Mouse (Mus musculus): ENCODE data around the gene Tex52. TPM values are rescaled to one million over a fixed set of nuclear protein-coding genes. Genes with fewer than 3 reads are reported as not detected.
A peak's percentile ranks its signal among the peaks of the same experiment; 100 is the strongest.
"Not testable (repeated sequence)": the region's sequence is repeated elsewhere in the genome, so short reads cannot be mapped to it uniquely, and the experiment has no call there.

The Tex52 gene
- polyA plus RNA-seq, 1 experiment from 2014 or later: not detected

DNA sequence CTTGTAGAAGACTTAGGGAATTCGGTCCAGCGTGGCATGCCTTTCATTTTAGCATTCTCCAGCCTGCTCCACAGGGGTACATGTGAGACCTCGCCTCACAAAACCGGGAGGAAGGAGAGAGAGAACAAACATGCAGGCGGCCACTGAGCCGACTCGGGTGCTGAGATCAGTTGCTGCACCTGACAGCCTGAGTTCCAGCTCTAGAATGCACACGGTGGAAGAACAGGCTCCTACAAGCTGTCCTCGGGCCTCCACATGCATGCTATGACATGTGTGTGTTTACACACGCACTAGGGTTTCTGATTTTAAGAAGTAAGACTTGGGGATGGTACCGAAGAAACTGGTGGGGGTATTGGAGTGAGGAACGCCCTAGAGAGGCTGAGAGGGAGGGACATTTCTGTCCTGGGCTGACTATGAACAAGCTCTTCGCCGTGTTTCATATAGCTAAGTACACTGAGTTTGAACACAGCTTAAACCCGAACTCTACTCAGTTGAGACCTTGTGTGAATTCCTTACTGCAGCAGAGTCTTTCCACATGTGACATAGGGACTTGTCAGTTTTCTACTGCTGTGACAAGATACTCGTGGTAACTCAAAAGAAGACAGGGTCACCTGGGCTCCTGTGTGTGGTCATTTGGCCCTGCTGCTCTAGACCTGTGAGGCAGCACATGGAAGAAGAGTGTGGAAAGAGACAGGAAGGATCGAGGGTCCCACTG is 1.3 kb downstream of the Tex52 start:
- Histone ChIP-seq H3K27me3 (replicated peaks; ENCODE audit: control insufficient read depth, insufficient read depth, low read length) (no peaks in the 10 kb centered on the region), H3K27ac (ENCODE audit: low read length) (no peak overlapping the region), H3K36me3 (ENCODE audit: control insufficient read depth, insufficient read depth, low read length) (peaks cover 19% of the 10 kb centered on the region), H3K9me3 (ENCODE audit: control insufficient read depth, low read length) (no peaks in the 10 kb centered on the region), H3K4me3 (ENCODE audit: low read length) (no peak overlapping the region), H3K4me1 (ENCODE audit: control insufficient read depth, insufficient read depth, low read length) (no peaks in the 10 kb centered on the region), H3K4me2 (ENCODE audit: low read depth, low read length) (no peak overlapping the region), H3K9ac (ENCODE audit: low read depth, low read length) (no peak overlapping the region)
- no peak for ATAC-seq
- WGBS: 89% methylated on average over 17 of the region's 17 CpGs

DNA sequence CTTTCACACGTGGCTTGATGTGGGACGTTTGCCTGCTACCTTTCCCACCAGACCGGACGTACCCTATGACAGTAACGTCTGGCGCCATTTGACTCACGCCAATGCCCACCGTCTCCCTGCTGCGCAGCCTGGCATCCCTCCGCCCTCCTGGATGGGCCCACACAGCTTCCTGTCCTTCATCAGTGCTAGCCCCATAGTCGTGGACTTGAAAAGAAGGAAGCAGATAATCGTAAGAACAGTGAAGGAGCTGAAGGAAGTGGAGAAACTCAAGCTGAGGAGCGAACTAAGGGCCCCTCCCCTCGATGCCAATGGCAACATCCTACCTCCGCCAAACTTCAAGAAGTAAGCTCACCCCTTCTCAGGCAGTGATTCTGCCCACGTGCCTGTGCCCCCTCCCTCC is 4.4 kb downstream of the Tex52 start:
- ATAC-seq: no peak
- Histone ChIP-seq H3K4me3 (ENCODE audit: low read length) (no peak overlapping the region), H3K27me3 (replicated peaks; ENCODE audit: control insufficient read depth, insufficient read depth, low read length) (no peaks in the 10 kb centered on the region), H3K9ac (ENCODE audit: low read depth, low read length) (no peak overlapping the region), H3K4me1 (ENCODE audit: control insufficient read depth, insufficient read depth, low read length) (no peaks in the 10 kb centered on the region), H3K27ac (ENCODE audit: low read length) (no peak overlapping the region), H3K9me3 (ENCODE audit: control insufficient read depth, low read length) (no peaks in the 10 kb centered on the region), H3K36me3 (ENCODE audit: control insufficient read depth, insufficient read depth, low read length) (no peaks in the 10 kb centered on the region; the same call in 1 of the 2 replicates), H3K4me2 (ENCODE audit: low read depth, low read length) (no peak overlapping the region)
- WGBS: 83% methylated on average over 16 of the region's 16 CpGs

- not testable (repeated sequence) for H3K9me3 ChIP-seq (ENCODE audit: control insufficient read depth, low read length); H3K4me3 ChIP-seq (ENCODE audit: low read length); H3K9ac ChIP-seq (ENCODE audit: low read depth, low read length); H3K27me3 ChIP-seq (replicated peaks; ENCODE audit: control insufficient read depth, insufficient read depth, low read length); H3K4me2 ChIP-seq (ENCODE audit: low read depth, low read length); ATAC-seq; H3K27ac ChIP-seq (ENCODE audit: low read length); H3K4me1 ChIP-seq (ENCODE audit: control insufficient read depth, insufficient read depth, low read length); H3K36me3 ChIP-seq (ENCODE audit: control insufficient read depth, insufficient read depth, low read length)
- WGBS: 69% methylated on average over 1 of the region's 1 CpGs
Observed at GRCm38 (mm10) chr6:128380594-128381167, 5.4 kb downstream of the Tex52 start.

- ATAC-seq: no peak
- H3K36me3 ChIP-seq (ENCODE audit: control insufficient read depth, insufficient read depth, low read length): no peaks in the 10 kb centered on the region
- 65% methylated on average over 3 of the region's 3 CpGs for WGBS
- no peak overlapping the region for H3K4me3 ChIP-seq (ENCODE audit: low read length)
- no peaks in the 10 kb centered on the region for H3K4me1 ChIP-seq (ENCODE audit: control insufficient read depth, insufficient read depth, low read length)
- no peak overlapping the region for H3K27ac ChIP-seq (ENCODE audit: low read length)
- H3K9ac ChIP-seq (ENCODE audit: low read depth, low read length): no peak overlapping the region
- no peaks in the 10 kb centered on the region for H3K9me3 ChIP-seq (ENCODE audit: control insufficient read depth, low read length)
- H3K4me2 ChIP-seq (ENCODE audit: low read depth, low read length): no peak overlapping the region
- H3K27me3 ChIP-seq (replicated peaks; ENCODE audit: control insufficient read depth, insufficient read depth, low read length): no peaks in the 10 kb centered on the region
Observed at GRCm38 (mm10) chr6:128381254-128381653, 6.0 kb downstream of the Tex52 start.

GRCm38 (mm10) chr6:128383752-128384151 is 8.5 kb downstream of the Tex52 start:
- Histone ChIP-seq H3K9me3 (ENCODE audit: control insufficient read depth, low read length) (no peaks in the 10 kb centered on the region), H3K27me3 (replicated peaks; ENCODE audit: control insufficient read depth, insufficient read depth, low read length) (no peaks in the 10 kb centered on the region), H3K9ac (ENCODE audit: low read depth, low read length) (no peak overlapping the region), H3K4me3 (ENCODE audit: low read length) (no peak overlapping the region), H3K4me1 (ENCODE audit: control insufficient read depth, insufficient read depth, low read length) (peaks cover under 1% of the 10 kb centered on the region; the same call in 1 of the 2 replicates), H3K27ac (ENCODE audit: low read length) (no peak overlapping the region), H3K4me2 (ENCODE audit: low read depth, low read length) (no peak overlapping the region), H3K36me3 (ENCODE audit: control insufficient read depth, insufficient read depth, low read length) (no peaks in the 10 kb centered on the region)
- ATAC-seq: no peak
- WGBS: 78% methylated on average over 7 of the region's 7 CpGs

DNA sequence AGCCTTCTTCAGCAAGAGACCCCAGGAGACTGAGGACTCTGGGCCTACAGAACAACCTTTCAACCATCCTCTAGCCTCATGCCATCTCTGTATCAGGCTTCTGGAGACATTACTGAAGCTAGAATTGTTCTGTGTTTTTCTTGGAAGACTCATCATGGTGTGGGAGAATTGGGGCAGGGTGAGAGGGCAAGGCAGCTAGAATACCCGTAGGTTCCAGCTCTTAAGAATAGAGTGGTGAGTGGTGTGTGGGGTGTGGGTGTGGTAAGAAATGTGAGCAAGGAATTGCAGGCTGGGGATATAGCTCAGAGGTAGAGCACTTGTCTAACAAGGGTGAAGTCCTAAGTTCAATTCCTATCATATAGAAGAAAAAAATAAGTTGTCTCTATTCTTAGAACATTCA is 9.8 kb downstream of the Tex52 start:
- 69% methylated on average over 1 of the region's 1 CpGs for WGBS
- peak; percentile 47; the same call in 1 of the 2 replicates for ATAC-seq
- Histone ChIP-seq H3K27me3 (replicated peaks; ENCODE audit: control insufficient read depth, insufficient read depth, low read length) (no peaks in the 10 kb centered on the region), H3K9me3 (ENCODE audit: control insufficient read depth, low read length) (no peaks in the 10 kb centered on the region), H3K4me3 (ENCODE audit: low read length) (no peak overlapping the region), H3K4me1 (ENCODE audit: control insufficient read depth, insufficient read depth, low read length) (peaks cover 4% of the 10 kb centered on the region; the same call in 1 of the 2 replicates), H3K27ac (ENCODE audit: low read length) (no peak overlapping the region), H3K9ac (ENCODE audit: low read depth, low read length) (no peak overlapping the region), H3K36me3 (ENCODE audit: control insufficient read depth, insufficient read depth, low read length) (no peaks in the 10 kb centered on the region), H3K4me2 (ENCODE audit: low read depth, low read length) (no peak overlapping the region)

- 0 out of 2 replicates have a peak overlapping the region, but pooled peaks have one; percentile 48 for H3K9ac ChIP-seq (ENCODE audit: low read depth, low read length)
- H3K27me3 ChIP-seq (replicated peaks; ENCODE audit: control insufficient read depth, insufficient read depth, low read length): no peaks in the 10 kb centered on the region
- peak overlapping the region; percentile 72; the same call in 1 of the 2 replicates for H3K27ac ChIP-seq (ENCODE audit: low read length)
- H3K4me1 ChIP-seq (ENCODE audit: control insufficient read depth, insufficient read depth, low read length): peaks cover 4% of the 10 kb centered on the region; the same call in 1 of the 2 replicates
- 73% methylated on average over 1 of the region's 1 CpGs for WGBS
- no peak overlapping the region for H3K4me3 ChIP-seq (ENCODE audit: low read length)
- H3K4me2 ChIP-seq (ENCODE audit: low read depth, low read length): no peak overlapping the region; the same call in 1 of the 2 replicates
- no peaks in the 10 kb centered on the region for H3K36me3 ChIP-seq (ENCODE audit: control insufficient read depth, insufficient read depth, low read length)
- ATAC-seq: peak; percentile 86
- no peaks in the 10 kb centered on the region for H3K9me3 ChIP-seq (ENCODE audit: control insufficient read depth, low read length)
Observed at GRCm38 (mm10) chr6:128389185-128389584, 13.9 kb downstream of the Tex52 start.

- no peak overlapping the region for H3K4me2 ChIP-seq (ENCODE audit: low read depth, low read length)
- WGBS: 29% methylated on average over 1 of the region's 1 CpGs
- no peak for ATAC-seq
Observed at GRCm38 (mm10) chr6:128390683-128391082, 15.4 kb downstream of the Tex52 start.

DNA sequence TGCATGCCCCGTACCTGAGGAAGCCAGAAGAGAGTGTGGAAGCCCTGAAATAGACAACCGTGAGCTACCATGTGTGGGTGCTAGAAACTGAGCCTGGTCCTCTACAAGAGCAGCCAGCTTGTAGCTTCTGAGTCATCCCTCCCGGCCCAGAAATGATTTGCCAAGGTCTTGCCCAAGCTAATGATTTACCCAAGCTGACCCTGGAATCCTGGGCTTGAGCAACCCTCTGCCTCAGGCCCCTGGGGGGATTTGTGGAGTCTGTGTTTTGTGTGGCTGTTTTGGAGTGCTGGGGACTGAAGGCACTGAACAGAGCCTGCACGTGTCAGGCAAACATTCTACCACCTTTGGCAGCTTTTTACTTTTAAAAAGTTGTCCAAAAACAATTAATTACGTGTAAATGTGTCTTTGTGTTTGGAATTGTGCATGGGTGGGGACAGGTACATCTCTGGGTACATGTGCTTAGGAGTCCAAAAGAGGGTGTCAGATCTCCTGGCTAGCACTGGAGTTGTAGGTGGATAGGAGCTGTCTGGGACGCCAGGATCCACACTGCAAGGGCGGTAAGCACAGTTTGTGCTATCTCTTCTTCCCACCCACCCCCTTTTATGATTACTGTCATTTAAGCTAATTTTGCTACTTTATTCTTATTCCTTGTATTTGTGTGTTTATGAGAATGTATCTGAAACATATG is 22.5 kb downstream of the Tex52 start:
- Histone ChIP-seq H3K27ac (ENCODE audit: low read length) (no peak overlapping the region), H3K9ac (ENCODE audit: low read depth, low read length) (0 out of 2 replicates have a peak overlapping the region, but pooled peaks have one; percentile 3), H3K4me3 (ENCODE audit: low read length) (no peak overlapping the region), H3K9me3 (ENCODE audit: control insufficient read depth, low read length) (no peaks in the 10 kb centered on the region), H3K4me1 (ENCODE audit: control insufficient read depth, insufficient read depth, low read length) (peaks cover 8% of the 10 kb centered on the region), H3K4me2 (ENCODE audit: low read depth, low read length) (no peak overlapping the region), H3K27me3 (replicated peaks; ENCODE audit: control insufficient read depth, insufficient read depth, low read length) (no peaks in the 10 kb centered on the region), H3K36me3 (ENCODE audit: control insufficient read depth, insufficient read depth, low read length) (no peaks in the 10 kb centered on the region)
- ATAC-seq: peak; percentile 77
- 58% methylated on average over 7 of the region's 7 CpGs for WGBS

More at GRCm38 (mm10) chr6:128390683-128391082, 15.4 kb downstream of the Tex52 start:
- Histone ChIP-seq H3K4me1 (ENCODE audit: control insufficient read depth, insufficient read depth, low read length) (peaks cover 4% of the 10 kb centered on the region; the same call in 1 of the 2 replicates), H3K27me3 (replicated peaks; ENCODE audit: control insufficient read depth, insufficient read depth, low read length) (no peaks in the 10 kb centered on the region), H3K27ac (ENCODE audit: low read length) (no peak overlapping the region), H3K9me3 (ENCODE audit: control insufficient read depth, low read length) (no peaks in the 10 kb centered on the region), H3K36me3 (ENCODE audit: control insufficient read depth, insufficient read depth, low read length) (no peaks in the 10 kb centered on the region), H3K9ac (ENCODE audit: low read depth, low read length) (no peak overlapping the region), H3K4me3 (ENCODE audit: low read length) (no peak overlapping the region)
